Mouse (Mus musculus): Measurements from ENCODE around the gene Gm17428.

Gm17428 gene

DNA sequence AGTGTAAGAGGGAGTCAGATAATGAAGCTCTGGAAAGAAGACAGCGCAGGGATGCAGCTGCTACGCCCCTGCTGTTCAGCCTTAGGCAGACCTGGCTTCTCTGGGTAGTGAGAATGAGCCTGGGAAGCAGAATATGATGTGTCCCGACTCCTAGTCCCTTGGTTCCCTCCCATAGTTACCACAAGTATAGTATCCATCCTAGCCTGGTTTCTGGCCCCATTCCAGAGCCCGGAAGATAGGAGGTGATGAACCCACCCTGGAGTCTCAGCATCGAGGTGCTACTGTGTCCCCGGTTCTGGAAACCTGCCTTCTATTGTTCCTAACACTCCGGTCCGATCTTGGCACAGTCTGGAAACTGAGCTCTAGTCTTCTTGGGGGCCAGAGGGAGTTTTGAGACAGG lies 31.7 kb downstream of the Gm17428 start:
- DNase-seq (ENCODE audit: low read depth, low spot score): no peak

- DNase-seq (ENCODE audit: low read depth, low spot score): no peak
Measured at GRCm38 (mm10) chr14:55011116-55011515, 34.4 kb downstream of the Gm17428 start.

DNA sequence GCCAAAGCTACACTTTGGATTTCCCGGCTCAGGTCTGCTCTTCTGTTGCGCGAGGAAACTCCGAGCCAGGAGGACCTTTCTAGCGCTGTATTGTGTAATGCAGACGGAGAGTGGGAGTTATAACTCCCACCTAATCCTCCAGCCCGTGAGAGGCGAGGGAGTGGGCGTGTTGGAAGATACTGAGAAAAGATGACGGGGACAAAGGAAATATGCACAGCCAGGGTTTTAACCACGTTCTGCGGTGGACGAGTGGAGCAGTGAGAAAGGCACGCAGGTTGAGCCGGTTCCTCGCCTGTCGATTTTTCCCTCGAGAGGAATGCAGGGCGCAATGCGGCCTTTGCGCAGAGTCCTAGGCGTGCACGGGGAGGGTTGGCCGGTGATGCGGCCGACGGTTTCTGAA lies 37.9 kb downstream of the Gm17428 start:
- no peak for DNase-seq (ENCODE audit: low read depth, low spot score)

- DNase-seq (ENCODE audit: low read depth, low spot score): peak; percentile 99
Measured at GRCm38 (mm10) chr14:55014991-55015766, 38.4 kb downstream of the Gm17428 start, which contains the start of gene Ngdn. Ngdn (plus strand) TSS chr14:55015454.

DNA sequence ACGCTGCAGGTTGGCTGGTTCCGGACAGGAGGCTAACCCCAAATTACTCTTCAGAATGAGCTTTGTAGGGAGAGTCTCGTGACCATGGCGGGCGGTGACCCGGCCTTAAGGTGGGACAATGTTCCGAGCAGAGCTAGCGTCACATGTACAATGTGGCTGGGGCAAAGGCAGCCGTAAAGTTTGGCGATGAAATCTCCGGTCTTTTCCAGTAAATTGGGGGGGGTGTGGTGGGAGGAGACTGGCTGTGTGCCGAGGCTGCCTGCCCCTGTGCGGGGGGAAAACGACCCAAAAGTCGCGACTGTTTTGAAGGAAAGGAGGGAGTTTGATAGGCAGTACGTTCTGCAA lies 39.0 kb downstream of the Gm17428 start:
- no peak for DNase-seq (ENCODE audit: low read depth, low spot score)

DNA sequence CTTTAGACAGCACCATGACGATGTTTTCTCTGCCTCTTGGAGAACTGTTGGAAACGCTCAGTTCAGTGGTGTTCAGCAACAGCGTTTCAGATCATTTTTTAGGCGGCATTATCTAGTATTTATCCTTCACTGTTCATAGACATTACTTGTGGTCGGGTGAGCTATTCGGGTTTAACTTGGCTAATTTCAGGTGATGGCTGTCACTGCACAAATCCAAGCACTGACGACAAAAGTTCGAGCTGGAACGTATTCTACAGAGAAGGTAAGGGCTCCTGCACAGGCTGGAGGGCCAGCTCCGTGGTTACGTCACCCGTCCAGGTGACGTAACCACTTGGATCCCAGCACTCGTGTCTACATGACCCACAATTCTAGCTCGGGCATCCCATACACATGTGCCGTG lies 40.1 kb downstream of the Gm17428 start:
- DNase-seq (ENCODE audit: low read depth, low spot score): no peak

DNA sequence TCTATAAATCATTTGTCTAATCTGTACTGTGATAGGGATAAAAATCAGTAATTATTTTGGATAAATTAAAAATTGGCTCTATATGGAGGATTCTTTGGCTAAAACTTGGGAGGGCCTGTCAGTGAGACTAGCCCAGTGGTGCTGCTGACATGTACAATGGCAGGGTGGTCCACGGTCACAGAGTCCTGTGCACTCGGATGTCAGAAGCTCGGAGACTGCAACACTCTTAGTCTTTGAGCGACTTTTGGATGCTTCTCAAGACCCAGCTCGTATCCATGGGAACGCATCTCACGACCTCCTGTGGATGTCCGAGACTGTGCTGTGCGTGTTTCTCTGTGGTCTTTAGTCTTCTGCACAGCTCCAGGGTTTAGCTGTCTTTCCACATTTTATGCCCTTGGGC lies 43.7 kb downstream of the Gm17428 start:
- DNase-seq (ENCODE audit: low read depth, low spot score): no peak

GRCm38 (mm10) chr14:55023011-55023410 lies 46.3 kb downstream of the Gm17428 start:
- DNase-seq (ENCODE audit: low read depth, low spot score): no peak

GRCm38 (mm10) chr14:55024236-55024635 lies 47.5 kb downstream of the Gm17428 start:
- peak; percentile 77 for DNase-seq (ENCODE audit: low read depth, low spot score)

- DNase-seq (ENCODE audit: low read depth, low spot score): no peak
Measured at GRCm38 (mm10) chr14:55025527-55025926, 48.8 kb downstream of the Gm17428 start.

Measured in forelimb bud, embryonic 11.5 days (tissue).